Mouse (Mus musculus): Measurements from ENCODE around the gene Tnxb. TPM values are rescaled to one million over a fixed set of nuclear protein-coding genes. Genes with fewer than 3 reads are reported as not detected.
A peak's percentile ranks its signal among the peaks of the same experiment; 100 is the strongest.

The Tnxb gene
- polyA plus RNA-seq, 1 experiment = 0.77 TPM

- Histone ChIP-seq H3K27me3 (ENCODE audit: control insufficient read depth, insufficient read depth, low read length) (no peaks in the 10 kb centered on the region), H3K27ac (ENCODE audit: control insufficient read depth, insufficient read depth, low read depth, low read length) (no peak overlapping the region), H3K36me3 (ENCODE audit: control insufficient read depth, insufficient read depth, low read length) (peaks cover 16% of the 10 kb centered on the region), H3K4me3 (ENCODE audit: control insufficient read depth, low read depth, low read length) (no peak overlapping the region), H3K4me1 (ENCODE audit: control insufficient read depth, insufficient read depth, low read length) (no peaks in the 10 kb centered on the region)
- TF ChIP-seq CTCF (IDR thresholded peaks at IDR 0.05; ENCODE audit: control insufficient read depth, insufficient read depth, insufficient replicate concordance, low read depth, low read length) (no peak), POLR2A (IDR thresholded peaks at IDR 0.05; ENCODE audit: control insufficient read depth, low read depth, low read length) (no peak)
Observed at GRCm38 (mm10) chr17:34655160-34655559, 15.2 kb upstream of the Tnxb start.

GRCm38 (mm10) chr17:34655581-34655991 is 14.7 kb upstream of the Tnxb start:
- Histone ChIP-seq H3K27ac (ENCODE audit: control insufficient read depth, insufficient read depth, low read depth, low read length) (no peak overlapping the region), H3K4me1 (ENCODE audit: control insufficient read depth, insufficient read depth, low read length) (no peaks in the 10 kb centered on the region), H3K36me3 (ENCODE audit: control insufficient read depth, insufficient read depth, low read length) (peaks cover 15% of the 10 kb centered on the region), H3K4me3 (ENCODE audit: control insufficient read depth, low read depth, low read length) (no peak overlapping the region), H3K27me3 (ENCODE audit: control insufficient read depth, insufficient read depth, low read length) (no peaks in the 10 kb centered on the region)
- TF ChIP-seq POLR2A (IDR thresholded peaks at IDR 0.05; ENCODE audit: control insufficient read depth, low read depth, low read length) = no peak
- peak; percentile 28; the same call in 1 of the 2 replicates for TF ChIP-seq CTCF (IDR thresholded peaks at IDR 0.05; ENCODE audit: control insufficient read depth, insufficient read depth, insufficient replicate concordance, low read depth, low read length)

DNA sequence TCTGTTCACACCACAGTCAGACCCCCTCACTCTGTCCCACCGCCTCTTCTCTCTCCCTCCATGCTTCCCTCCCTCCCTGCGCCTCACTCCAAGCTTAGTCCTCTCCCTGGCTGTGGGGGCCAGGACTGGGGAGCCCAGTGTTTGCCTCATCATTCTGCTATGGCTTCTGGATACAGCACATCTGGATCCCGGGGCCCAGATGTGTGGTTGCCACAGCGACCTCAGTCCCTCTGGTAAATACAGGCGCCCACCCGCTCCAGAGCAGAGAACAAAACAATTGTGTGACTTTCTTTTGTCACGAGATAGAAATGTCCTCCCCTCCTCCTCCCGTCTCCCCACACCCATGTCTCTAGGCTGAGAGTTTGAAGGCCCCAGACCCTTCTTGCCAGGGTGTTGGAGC is 13.7 kb upstream of the Tnxb start:
- no peak overlapping the region for H3K27ac ChIP-seq (ENCODE audit: control insufficient read depth, insufficient read depth, low read depth, low read length)
- TF ChIP-seq CTCF (IDR thresholded peaks at IDR 0.05; ENCODE audit: control insufficient read depth, insufficient read depth, insufficient replicate concordance, low read depth, low read length) = no peak
- no peak for TF ChIP-seq POLR2A (IDR thresholded peaks at IDR 0.05; ENCODE audit: control insufficient read depth, low read depth, low read length)
- H3K4me1 ChIP-seq (ENCODE audit: control insufficient read depth, insufficient read depth, low read length) = no peaks in the 10 kb centered on the region; the same call in 1 of the 2 replicates

GRCm38 (mm10) chr17:34657271-34657670 is 13.1 kb upstream of the Tnxb start:
- TF ChIP-seq CTCF (IDR thresholded peaks at IDR 0.05; ENCODE audit: control insufficient read depth, insufficient read depth, insufficient replicate concordance, low read depth, low read length) = no peak
- no peak for TF ChIP-seq POLR2A (IDR thresholded peaks at IDR 0.05; ENCODE audit: control insufficient read depth, low read depth, low read length)
- H3K4me3 ChIP-seq (ENCODE audit: control insufficient read depth, low read depth, low read length) = no peak overlapping the region
- H3K4me1 ChIP-seq (ENCODE audit: control insufficient read depth, insufficient read depth, low read length) = no peaks in the 10 kb centered on the region; the same call in 1 of the 2 replicates
- H3K27ac ChIP-seq (ENCODE audit: control insufficient read depth, insufficient read depth, low read depth, low read length) = no peak overlapping the region
- no peaks in the 10 kb centered on the region for H3K27me3 ChIP-seq (ENCODE audit: control insufficient read depth, insufficient read depth, low read length)
- peaks cover 9% of the 10 kb centered on the region for H3K36me3 ChIP-seq (ENCODE audit: control insufficient read depth, insufficient read depth, low read length)

More for the DNA sequence above, 13.7 kb upstream of the Tnxb start:
- Histone ChIP-seq H3K4me3 (ENCODE audit: control insufficient read depth, low read depth, low read length) (no peak overlapping the region), H3K36me3 (ENCODE audit: control insufficient read depth, insufficient read depth, low read length) (peaks cover 12% of the 10 kb centered on the region), H3K27me3 (ENCODE audit: control insufficient read depth, insufficient read depth, low read length) (no peaks in the 10 kb centered on the region)

- Histone ChIP-seq H3K36me3 (ENCODE audit: control insufficient read depth, insufficient read depth, low read length) (peaks cover 4% of the 10 kb centered on the region), H3K27ac (ENCODE audit: control insufficient read depth, insufficient read depth, low read depth, low read length) (no peak overlapping the region), H3K4me1 (ENCODE audit: control insufficient read depth, insufficient read depth, low read length) (no peaks in the 10 kb centered on the region; the same call in 1 of the 2 replicates), H3K27me3 (ENCODE audit: control insufficient read depth, insufficient read depth, low read length) (no peaks in the 10 kb centered on the region), H3K4me3 (ENCODE audit: control insufficient read depth, low read depth, low read length) (no peak overlapping the region)
- no peak for TF ChIP-seq POLR2A (IDR thresholded peaks at IDR 0.05; ENCODE audit: control insufficient read depth, low read depth, low read length)
- no peak for TF ChIP-seq CTCF (IDR thresholded peaks at IDR 0.05; ENCODE audit: control insufficient read depth, insufficient read depth, insufficient replicate concordance, low read depth, low read length)
Observed at GRCm38 (mm10) chr17:34658145-34658544, 12.2 kb upstream of the Tnxb start.

DNA sequence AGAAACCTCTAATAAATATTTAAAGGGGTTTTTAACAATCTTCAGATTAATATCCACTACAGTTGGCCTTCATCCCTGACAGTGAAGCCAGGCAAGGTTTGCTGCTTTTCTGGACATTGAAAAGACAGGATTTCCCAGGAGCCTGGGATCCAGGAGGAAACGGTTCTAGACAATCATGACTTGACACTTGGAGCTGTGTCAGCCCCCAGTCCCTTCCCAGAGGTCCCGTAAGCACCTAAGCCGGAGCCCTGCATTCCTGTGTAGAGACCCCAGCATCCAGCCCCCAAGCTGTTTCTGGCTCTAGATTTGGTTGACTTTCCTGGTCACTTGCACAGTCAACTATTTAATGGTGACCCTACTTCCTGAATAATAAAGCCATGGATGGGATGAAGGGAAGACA is 11.7 kb upstream of the Tnxb start:
- H3K4me1 ChIP-seq (ENCODE audit: control insufficient read depth, insufficient read depth, low read length) = no peaks in the 10 kb centered on the region; the same call in 1 of the 2 replicates
- H3K27ac ChIP-seq (ENCODE audit: control insufficient read depth, insufficient read depth, low read depth, low read length) = no peak overlapping the region
- H3K27me3 ChIP-seq (ENCODE audit: control insufficient read depth, insufficient read depth, low read length) = no peaks in the 10 kb centered on the region
- H3K4me3 ChIP-seq (ENCODE audit: control insufficient read depth, low read depth, low read length) = no peak overlapping the region
- TF ChIP-seq CTCF (IDR thresholded peaks at IDR 0.05; ENCODE audit: control insufficient read depth, insufficient read depth, insufficient replicate concordance, low read depth, low read length) (no peak), POLR2A (IDR thresholded peaks at IDR 0.05; ENCODE audit: control insufficient read depth, low read depth, low read length) (no peak)
- peaks cover under 1% of the 10 kb centered on the region for H3K36me3 ChIP-seq (ENCODE audit: control insufficient read depth, insufficient read depth, low read length)

DNA sequence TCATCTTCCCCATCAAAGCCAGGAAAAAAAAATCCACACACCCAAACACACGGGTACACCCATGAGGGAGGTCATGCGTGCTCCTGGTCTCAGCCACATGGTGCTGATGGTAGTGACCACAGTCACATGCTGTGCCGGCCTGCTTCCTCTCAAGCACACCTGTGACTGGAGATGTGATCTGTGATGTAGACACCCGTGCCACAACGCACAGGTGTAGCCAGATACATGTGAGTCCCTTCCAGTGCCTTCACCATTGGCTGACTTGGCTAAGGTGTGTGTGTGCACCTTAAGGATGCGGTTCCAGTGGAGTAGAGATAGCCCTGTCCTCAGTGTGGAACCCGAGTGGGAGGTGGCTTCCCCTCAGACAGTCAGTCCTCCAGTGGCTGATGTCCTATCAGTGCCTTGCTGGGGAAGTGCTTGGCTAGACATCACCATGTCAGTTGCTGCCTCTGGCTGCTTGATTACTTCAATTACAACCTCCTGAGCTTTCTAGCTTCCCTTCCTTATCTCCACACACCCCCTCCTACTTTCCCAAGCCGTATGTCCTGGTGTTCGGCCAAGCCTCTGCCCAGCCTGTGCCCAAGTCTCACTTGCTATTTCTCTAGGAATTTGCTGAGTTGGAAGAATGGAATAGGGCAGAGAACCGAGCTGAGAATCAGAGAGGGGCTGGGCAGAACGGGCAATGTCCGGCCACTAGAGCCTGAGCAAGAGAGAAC is 11.0 kb upstream of the Tnxb start:
- TF ChIP-seq POLR2A (IDR thresholded peaks at IDR 0.05; ENCODE audit: control insufficient read depth, low read depth, low read length) = no peak
- TF ChIP-seq CTCF (IDR thresholded peaks at IDR 0.05; ENCODE audit: control insufficient read depth, insufficient read depth, insufficient replicate concordance, low read depth, low read length) = no peak
- no peaks in the 10 kb centered on the region for H3K36me3 ChIP-seq (ENCODE audit: control insufficient read depth, insufficient read depth, low read length)
- H3K4me3 ChIP-seq (ENCODE audit: control insufficient read depth, low read depth, low read length) = no peak overlapping the region
- H3K4me1 ChIP-seq (ENCODE audit: control insufficient read depth, insufficient read depth, low read length) = no peaks in the 10 kb centered on the region; the same call in 1 of the 2 replicates
- H3K27ac ChIP-seq (ENCODE audit: control insufficient read depth, insufficient read depth, low read depth, low read length) = no peak overlapping the region
- no peaks in the 10 kb centered on the region for H3K27me3 ChIP-seq (ENCODE audit: control insufficient read depth, insufficient read depth, low read length)

All from testis, adult 2 months (tissue).